Mouse (Mus musculus): ENCODE measurements around the gene Tagln2.

Tagln2 gene

GRCm38 (mm10) chr1:172481540-172482280 lies 18.1 kb upstream of the Tagln2 start, which contains the start of gene Igsf9:
Gene Igsf9, plus strand, starts transcription at chr1:172481788.
- in situ Hi-C loops (cut with MseI, MboI): no loop called here

GRCm38 (mm10) chr1:172482518-172483360 lies 17.1 kb upstream of the Tagln2 start:
- in situ Hi-C loops (cut with MseI, MboI): no loop called here

GRCm38 (mm10) chr1:172483361-172483660 lies 16.5 kb upstream of the Tagln2 start:
- in situ Hi-C loops (cut with MseI, MboI): no loop called here

- in situ Hi-C loops (cut with MseI, MboI): no loop called here
Observed at GRCm38 (mm10) chr1:172484236-172484635, 15.6 kb upstream of the Tagln2 start.

- in situ Hi-C loops (cut with MseI, MboI): no loop called here
Observed at GRCm38 (mm10) chr1:172484671-172485070, 15.2 kb upstream of the Tagln2 start.

DNA sequence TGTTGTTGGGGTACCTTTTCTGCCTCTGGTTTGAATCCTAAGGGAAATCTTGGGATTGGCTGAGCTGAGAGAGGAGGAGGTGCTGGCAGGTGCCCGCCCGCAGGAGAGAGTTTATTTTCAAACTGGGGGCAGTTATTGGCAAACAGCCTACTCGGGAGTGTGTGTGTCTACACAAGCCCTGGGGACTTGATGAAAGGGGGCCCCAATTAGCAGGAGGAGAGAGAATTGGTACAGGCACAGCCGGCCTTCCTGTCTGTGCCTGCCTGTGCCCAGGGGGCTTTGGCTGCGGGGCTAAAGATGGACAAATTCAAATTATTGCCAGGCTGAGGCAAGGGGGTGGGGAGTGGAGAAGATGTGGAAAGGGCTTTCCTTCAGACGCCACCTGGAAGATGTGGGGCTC lies 14.0 kb upstream of the Tagln2 start:
- in situ Hi-C loops (cut with MseI, MboI): no loop called here

- in situ Hi-C loops (cut with MseI, MboI): no loop called here
Observed at GRCm38 (mm10) chr1:172486236-172486635, 13.6 kb upstream of the Tagln2 start.

- in situ Hi-C loops (cut with MseI, MboI): no loop called here
Observed at GRCm38 (mm10) chr1:172486651-172487050, 13.2 kb upstream of the Tagln2 start.

GRCm38 (mm10) chr1:172487859-172488258 lies 12.0 kb upstream of the Tagln2 start:
- in situ Hi-C loops (cut with MseI, MboI): no loop called here

DNA sequence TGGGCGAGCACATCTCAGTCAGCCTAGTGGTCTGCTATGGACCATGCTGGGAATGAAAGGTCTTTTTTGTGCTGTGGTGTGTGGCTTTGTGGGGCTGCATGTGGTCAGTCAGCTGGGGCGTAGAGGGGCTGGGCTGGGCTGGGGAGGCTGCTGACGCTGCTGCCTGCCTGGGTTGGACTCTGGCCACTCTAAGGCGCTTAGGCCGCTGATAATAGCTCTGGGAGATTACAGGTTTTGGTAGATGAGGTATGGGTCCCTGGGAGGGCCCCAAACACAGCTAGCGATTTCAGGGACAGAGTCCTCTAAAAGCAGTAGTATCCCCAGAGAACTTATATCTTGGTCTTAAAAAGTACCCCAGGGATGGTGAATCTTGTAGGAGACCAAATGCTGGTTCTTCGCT lies 11.0 kb upstream of the Tagln2 start:
- in situ Hi-C loops (cut with MseI, MboI): no loop called here

- in situ Hi-C loops (cut with MseI, MboI): loop anchor here (5.0 kb wide), 1 partner anchor 77 kb away; no protein-coding TSS in a partner anchor
Observed at GRCm38 (mm10) chr1:172489585-172490250, 10.1 kb upstream of the Tagln2 start.

DNA sequence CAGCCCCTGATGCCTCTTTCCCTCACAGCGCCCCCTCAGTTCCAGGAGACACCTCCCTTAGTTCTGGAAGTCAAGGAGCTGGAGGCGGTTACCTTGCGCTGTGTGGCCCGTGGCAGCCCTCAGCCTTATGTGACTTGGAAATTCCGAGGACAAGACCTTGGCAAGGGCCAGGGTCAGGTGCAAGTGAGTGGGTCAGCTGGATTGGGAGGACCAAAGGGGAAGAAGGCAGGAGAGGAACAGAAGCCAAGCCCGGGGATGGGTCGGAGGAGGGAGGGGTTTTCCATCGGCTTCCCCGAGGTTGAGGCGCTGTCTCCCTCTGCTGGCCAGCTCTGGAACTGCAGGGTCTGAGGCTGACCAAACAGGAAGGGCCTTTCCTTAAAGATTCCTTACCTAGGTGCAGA lies 9.6 kb upstream of the Tagln2 start:
- in situ Hi-C loops (cut with MseI, MboI): loop anchor here (5.0 kb wide), 1 partner anchor 78 kb away; no protein-coding TSS in a partner anchor

DNA sequence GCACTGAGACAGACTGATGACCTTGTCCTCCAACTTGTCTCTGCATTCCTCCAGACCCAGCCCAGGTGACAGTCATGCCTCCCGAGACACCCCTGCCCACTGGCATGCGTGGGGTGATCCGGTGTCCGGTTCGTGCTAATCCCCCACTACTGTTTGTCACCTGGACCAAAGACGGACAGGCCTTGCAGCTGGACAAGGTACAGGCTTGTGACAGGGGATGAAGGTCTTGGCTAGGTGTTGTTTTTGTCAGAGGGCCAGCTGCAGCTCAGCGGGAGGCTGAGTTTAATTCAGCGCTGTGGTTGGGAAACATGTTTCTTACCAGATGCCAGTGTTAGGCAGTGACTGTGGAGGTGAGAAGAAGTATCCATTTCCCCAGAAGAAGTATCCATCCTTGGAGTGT lies 7.8 kb upstream of the Tagln2 start:
- in situ Hi-C loops (cut with MseI, MboI): loop anchor here (5.0 kb wide), 1 partner anchor 80 kb away; no protein-coding TSS in a partner anchor

GRCm38 (mm10) chr1:172493516-172493915 lies 6.3 kb upstream of the Tagln2 start:
- in situ Hi-C loops (cut with MseI, MboI): loop anchor here (5.0 kb wide), 1 partner anchor 81 kb away; no protein-coding TSS in a partner anchor

DNA sequence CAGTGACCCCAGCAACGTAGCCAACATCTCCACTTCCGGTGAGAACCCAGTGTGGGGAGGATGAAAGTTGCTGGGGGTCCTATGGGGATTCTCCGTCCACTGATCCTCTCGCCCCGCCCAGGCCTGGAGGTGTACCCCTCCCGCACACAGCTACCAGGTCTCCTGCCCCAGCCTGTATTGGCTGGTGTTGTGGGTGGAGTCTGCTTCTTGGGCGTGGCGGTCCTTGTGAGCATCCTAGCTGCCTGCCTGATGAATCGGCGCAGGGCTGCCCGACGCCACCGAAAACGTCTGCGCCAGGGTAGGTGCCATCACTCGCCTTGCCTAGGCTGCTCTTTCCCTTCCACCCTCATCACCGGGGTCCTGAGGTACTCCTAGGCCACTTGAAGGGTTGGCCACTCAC lies 3.8 kb upstream of the Tagln2 start:
- in situ Hi-C loops (cut with MseI, MboI): no loop called here

GRCm38 (mm10) chr1:172497428-172497827 lies 2.4 kb upstream of the Tagln2 start:
- in situ Hi-C loops (cut with MseI, MboI): no loop called here

GRCm38 (mm10) chr1:172500451-172501370 lies 864 bp downstream of the Tagln2 start:
- in situ Hi-C loops (cut with MseI, MboI): no loop called here

DNA sequence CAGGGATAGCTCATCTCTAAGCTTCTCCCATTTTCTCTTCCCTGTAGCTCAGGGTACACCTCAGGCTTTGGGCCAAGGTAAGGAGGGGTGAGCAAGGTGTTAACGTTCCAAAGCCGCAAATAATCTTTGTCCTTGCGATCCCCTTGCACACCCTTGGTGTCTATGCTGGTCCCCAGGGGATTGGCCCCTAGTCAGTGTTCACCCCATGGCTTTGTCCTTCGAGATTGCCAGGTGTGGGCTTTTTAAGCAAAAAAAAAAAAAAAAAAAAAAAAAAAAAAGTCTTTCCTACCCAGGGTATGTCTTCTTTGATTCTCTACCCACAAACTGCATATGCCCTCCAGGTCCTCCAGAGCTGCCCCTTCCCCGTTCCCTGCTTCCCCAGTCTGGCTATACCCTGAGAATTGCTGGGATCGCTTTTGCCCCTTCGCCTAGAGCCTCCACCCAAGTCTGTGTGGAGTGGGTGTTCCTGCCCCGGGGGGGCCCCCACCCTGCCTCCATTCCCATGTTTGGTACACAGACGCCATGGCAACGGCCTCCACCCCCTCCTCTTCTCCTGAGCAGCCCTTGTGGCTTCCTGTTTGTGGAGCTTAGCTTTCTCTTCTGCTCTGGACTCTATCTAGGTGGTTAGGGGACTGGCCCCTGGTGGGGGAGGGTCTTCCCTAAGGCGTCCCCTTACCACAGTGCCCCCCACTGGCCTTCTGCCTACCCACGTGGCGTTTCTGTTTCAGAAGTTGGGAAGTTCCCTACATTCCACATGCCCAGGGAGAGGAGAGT lies 1.7 kb downstream of the Tagln2 start:
- in situ Hi-C loops (cut with MseI, MboI): no loop called here

- in situ Hi-C loops (cut with MseI, MboI): no loop called here
Observed at GRCm38 (mm10) chr1:172502145-172503110, 2.6 kb downstream of the Tagln2 start.
